Comparison of ENCODE assay signal across 9 mouse cellular contexts in the genomic region with DNA sequence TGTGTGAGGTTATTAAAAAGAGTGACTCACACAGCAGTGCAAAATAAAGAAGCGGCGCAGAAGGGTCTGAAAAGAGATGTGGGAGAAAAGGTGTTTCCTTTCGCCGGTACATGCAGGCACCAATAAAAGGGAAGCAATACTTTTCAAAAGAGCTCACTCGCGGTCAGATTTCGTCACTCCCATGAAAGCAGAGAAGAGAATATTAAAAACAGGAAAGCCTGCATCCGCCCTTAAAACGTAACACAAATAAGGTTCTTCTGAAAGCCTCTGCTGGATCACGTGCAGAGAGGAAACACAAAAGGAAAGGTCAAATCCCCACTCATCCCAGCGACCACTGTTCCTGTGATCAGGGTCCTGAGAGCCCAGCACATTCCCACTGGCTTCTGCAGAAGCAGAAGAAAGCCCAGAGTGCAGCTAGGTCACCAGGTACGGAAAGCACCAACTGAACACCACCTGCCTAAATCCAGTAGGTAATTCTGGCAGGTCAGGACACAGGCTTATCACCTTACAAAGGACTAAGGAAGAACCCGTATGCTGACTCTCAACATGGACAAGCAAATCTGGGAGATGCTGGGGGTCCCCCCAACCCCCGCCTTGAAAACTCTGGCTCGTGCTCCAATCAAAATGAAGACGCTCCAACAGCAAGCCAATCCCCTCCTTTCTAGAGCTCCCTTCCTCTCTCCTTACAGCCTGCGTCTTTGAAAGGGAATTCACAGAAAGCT. TPM values are rescaled to one million over a fixed set of nuclear protein-coding genes. Genes with fewer than 3 reads are reported as not detected.
A peak's percentile ranks its signal among the peaks of the same experiment; 100 is the strongest.
DNase-seq lines count a peak whose midpoint lies in the region; ATAC-seq lines count a peak whose summit lies in the region.
"Had no signal": no experiment of that assay in that cellular context is flagged by ENCODE, and none has a peak within 500 bp of the region (broad histone marks: within the 10 kb centered on the region; RNA-seq: fewer than 3 reads in every experiment).

No protein-coding gene starts in this region.

- peak; percentile 82 for ATAC-seq in kidney, embryonic 16.5 days (ENCODE audit: low FRiP score, low TSS enrichment)
- peak; percentile 70 for ATAC-seq in lung, embryonic 16.5 days (ENCODE audit: low read depth)
- ATAC-seq in neural tube, embryonic 15.5 days (ENCODE audit: low FRiP score): peak; percentile 90

- WGBS in kidney, embryonic 16.5 days: 7% methylated on average over 17 of the region's 17 CpGs
- WGBS in lung, embryonic 16.5 days: 21% methylated on average over 17 of the region's 17 CpGs
- 12% methylated on average over 17 of the region's 17 CpGs for WGBS in neural tube, embryonic 15.5 days

- H3K4me2 ChIP-seq in kidney, embryonic 16.5 days (replicated peaks; ENCODE audit: low read depth, low read length): peak overlapping the region; percentile 61
- peak overlapping the region; percentile 63 for H3K4me2 ChIP-seq in lung, embryonic 16.5 days (ENCODE audit: low read depth, low read length)
- H3K4me2 ChIP-seq in neural tube, embryonic 15.5 days: peak overlapping the region; percentile 75

- H3K4me3 ChIP-seq in kidney, embryonic 16.5 days (ENCODE audit: low read length): peak overlapping the region; percentile 35
- peak overlapping the region; percentile 28 for H3K4me3 ChIP-seq in lung, embryonic 16.5 days (ENCODE audit: low read length)
- H3K4me3 ChIP-seq in neural tube, embryonic 15.5 days (replicated peaks): peak overlapping the region; percentile 38

- 0 out of 2 replicates have a peak, but pooled peaks cover 10% of the 10 kb centered on the region for H3K4me1 ChIP-seq in kidney, embryonic 16.5 days (ENCODE audit: insufficient read depth, low read length)
- peaks cover 13% of the 10 kb centered on the region for H3K4me1 ChIP-seq in lung, embryonic 16.5 days (replicated peaks; ENCODE audit: control insufficient read depth, insufficient read depth, low read length)
- H3K4me1 ChIP-seq in neural tube, embryonic 15.5 days: peaks cover 22% of the 10 kb centered on the region

- H3K36me3 ChIP-seq in kidney, embryonic 16.5 days (ENCODE audit: insufficient read depth, low read length): 0 out of 2 replicates have a peak, but pooled peaks cover 3% of the 10 kb centered on the region
- no peaks in the 10 kb centered on the region for H3K36me3 ChIP-seq in lung, embryonic 16.5 days (ENCODE audit: control insufficient read depth, insufficient read depth, low read length)
- H3K36me3 ChIP-seq in neural tube, embryonic 15.5 days: no peaks in the 10 kb centered on the region
- H3K36me3 ChIP-seq: G1E had no signal

- H3K27ac ChIP-seq in kidney, embryonic 16.5 days (ENCODE audit: low read length): peak overlapping the region; percentile 69
- H3K27ac ChIP-seq in lung, embryonic 16.5 days (ENCODE audit: low read length): peak overlapping the region; percentile 86
- peak overlapping the region; percentile 38 for H3K27ac ChIP-seq in neural tube, embryonic 15.5 days (replicated peaks)

- H3K9ac ChIP-seq in kidney, embryonic 16.5 days (replicated peaks; ENCODE audit: low read length): peak overlapping the region; percentile 39
- H3K9ac ChIP-seq in lung, embryonic 16.5 days (ENCODE audit: low read length): peak overlapping the region; percentile 54
- peak overlapping the region; percentile 15 for H3K9ac ChIP-seq in neural tube, embryonic 15.5 days (replicated peaks)

- 0 out of 2 replicates have a peak, but pooled peaks cover 6% of the 10 kb centered on the region for H3K9me3 ChIP-seq in kidney, embryonic 16.5 days (ENCODE audit: low read length)
- no peaks in the 10 kb centered on the region for H3K9me3 ChIP-seq in lung, embryonic 16.5 days (ENCODE audit: control insufficient read depth, low read length)
- H3K9me3 ChIP-seq in neural tube, embryonic 15.5 days (replicated peaks): no peaks in the 10 kb centered on the region

- peak; percentile 23 for DNase-seq in gastrocnemius, adult 18-20 months (ENCODE audit: low spot score)
- no peak for DNase-seq in gastrocnemius, postnatal 4 days (ENCODE audit: low spot score in 2 of 2)
- peak; percentile 69 for DNase-seq in brain, adult 2 months (ENCODE audit: low read depth, low spot score)
- peak; percentile 60 for DNase-seq in forelimb bud, embryonic 11.5 days (ENCODE audit: low read depth, low spot score)
- DNase-seq in urinary bladder, adult 18-20 months (ENCODE audit: low spot score in 2 of 2): no peak

- no peaks in the 10 kb centered on the region for H3K27me3 ChIP-seq in kidney, embryonic 16.5 days (ENCODE audit: insufficient read depth, low read length)
- no peaks in the 10 kb centered on the region for H3K27me3 ChIP-seq in lung, embryonic 16.5 days (ENCODE audit: control insufficient read depth, insufficient read depth, low read depth, low read length)
- no peaks in the 10 kb centered on the region for H3K27me3 ChIP-seq in neural tube, embryonic 15.5 days (replicated peaks)

RNA-seq across cellular contexts. Expression of a gene that starts 16.4 kb away (rescaled TPM):
- 100 to 1,000 TPM; 120 to 127 TPM for total RNA-seq in gastrocnemius, adult 18-20 months (2021)
- 10 to 100 TPM; 65.6 to 74.8 TPM for total RNA-seq in gastrocnemius, postnatal 4 days (2021)
- 8.7 and 11.6 TPM in 2 replicates for polyA plus RNA-seq in kidney, embryonic 16.5 days (2015; fragmentation: Nextera tagmentation; extraction: Ambion mirVana)
- polyA plus RNA-seq in lung, embryonic 16.5 days (2015; fragmentation: Nextera tagmentation; extraction: Ambion mirVana): 12.4 and 14.0 TPM in 2 replicates
- polyA plus RNA-seq in neural tube, embryonic 15.5 days (2015; fragmentation: Nextera tagmentation; extraction: Ambion mirVana): 1.2 and 4.1 TPM in 2 replicates
- polyA plus RNA-seq: G1E had no signal

Comparison
In these comparisons a context has a peak if more than half of its experiments do, and no peak if none do; other contexts are left out.
1. DNase-seq: peak in gastrocnemius, adult 18-20 months (single experiment), brain, adult 2 months (single experiment) and forelimb bud, embryonic 11.5 days (single experiment); none in gastrocnemius, postnatal 4 days (0 of 2) and urinary bladder, adult 18-20 months (0 of 2).
2. Peak in every context shown above with its lines, with median percentiles within 50 percentile points of each other: ATAC-seq, H3K27ac ChIP-seq, H3K4me2 ChIP-seq, H3K4me3 ChIP-seq and H3K9ac ChIP-seq.